Mouse (Mus musculus): ENCODE results near the gene Ntm. TPM values are rescaled to one million over a fixed set of nuclear protein-coding genes. Genes with fewer than 3 reads are reported as not detected.

Gene Ntm
- polyA plus RNA-seq, 1 experiment from 2014 or later, result 39.7 TPM

DNA sequence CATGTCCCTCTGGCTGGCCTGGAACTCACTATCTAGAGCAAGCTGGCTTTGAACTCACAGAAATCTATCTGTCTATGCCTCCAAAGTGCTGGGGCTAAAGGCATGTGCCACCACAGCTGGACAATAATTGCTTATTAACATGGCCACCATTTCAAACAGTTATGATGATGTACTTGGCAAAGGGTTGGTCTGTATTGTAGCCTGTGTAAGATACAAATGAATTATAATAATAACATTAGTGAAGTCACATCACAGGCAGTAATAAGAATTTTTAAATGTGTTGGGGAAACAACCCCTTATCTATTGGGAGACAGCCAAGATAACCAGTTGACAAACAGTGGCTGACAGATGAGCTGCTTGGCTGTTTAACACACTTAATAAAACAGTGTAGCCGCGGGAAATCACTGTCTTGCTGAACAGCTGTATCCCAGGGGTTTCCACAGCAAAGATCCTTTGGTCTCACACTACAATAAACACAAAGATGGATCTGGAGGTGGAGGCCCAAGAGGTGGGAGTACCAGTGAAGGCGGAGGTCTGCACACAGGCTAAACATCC lies 302.8 kb downstream of the Ntm start:
- Histone ChIP-seq H3K4me2 (no peak overlapping the region), H3K27me3 (ENCODE audit: control insufficient read depth, insufficient read depth, low read length) (no peaks in the 10 kb centered on the region), H3K4me3 (ENCODE audit: low read depth, low read length) (no peak overlapping the region), H3K9me3 (replicated peaks; ENCODE audit: control insufficient read depth, low read length) (no peaks in the 10 kb centered on the region), H3K4me1 (ENCODE audit: control insufficient read depth, insufficient read depth, low read length) (no peaks in the 10 kb centered on the region; the same call in 1 of the 2 replicates), H3K27ac (ENCODE audit: low read depth, low read length) (no peak overlapping the region), H3K36me3 (ENCODE audit: control insufficient read depth, insufficient read depth, low read length) (no peaks in the 10 kb centered on the region), H3K9ac (ENCODE audit: low read depth, low read length) (no peak overlapping the region)
- no peak for ATAC-seq (replicated peaks; ENCODE audit: insufficient number of reproducible peaks, low FRiP score, low TSS enrichment)
- 49% methylated on average over 3 of the region's 3 CpGs for WGBS (ENCODE audit: insufficient replicate concordance)

DNA sequence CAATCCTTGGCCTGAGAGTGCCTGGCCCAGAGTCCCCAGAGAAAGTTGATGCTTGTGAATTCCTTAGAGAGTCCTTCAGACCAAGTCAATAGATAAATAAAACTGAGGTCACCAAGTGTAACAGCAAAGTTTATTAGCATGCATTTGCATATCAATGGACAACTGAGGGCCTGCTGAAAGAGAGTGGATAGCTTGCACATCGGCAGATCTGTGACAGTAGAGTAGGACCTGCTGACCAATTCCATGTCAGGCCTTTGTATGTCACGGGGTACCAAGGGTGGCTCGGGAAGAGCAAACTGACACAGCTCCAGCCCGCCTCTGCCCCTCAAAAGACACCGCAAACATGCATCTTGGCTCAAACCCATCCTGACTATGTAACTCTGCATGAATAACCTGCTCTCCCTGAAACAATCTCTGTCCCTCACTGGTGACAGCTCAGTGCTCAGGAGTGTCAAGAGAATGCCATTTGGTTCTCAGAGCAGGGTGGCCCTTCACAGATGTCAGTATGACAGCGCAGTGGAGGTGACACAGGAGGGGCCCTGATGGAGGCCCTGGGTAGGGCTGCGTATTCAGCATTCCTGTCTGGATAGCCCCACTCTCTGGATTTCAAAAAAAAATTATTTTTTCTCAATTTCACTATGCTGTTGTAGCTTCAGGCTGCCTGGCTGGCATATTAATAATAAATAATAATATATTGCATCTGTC lies 305.0 kb downstream of the Ntm start:
- no peak overlapping the region for H3K4me3 ChIP-seq (ENCODE audit: low read depth, low read length)
- WGBS (ENCODE audit: insufficient replicate concordance), result 59% methylated on average over 7 of the region's 7 CpGs
- no peaks in the 10 kb centered on the region; the same call in 1 of the 2 replicates for H3K4me1 ChIP-seq (ENCODE audit: control insufficient read depth, insufficient read depth, low read length)
- H3K4me2 ChIP-seq, result no peak overlapping the region
- H3K36me3 ChIP-seq (ENCODE audit: control insufficient read depth, insufficient read depth, low read length), result no peaks in the 10 kb centered on the region
- H3K27ac ChIP-seq (ENCODE audit: low read depth, low read length), result no peak overlapping the region
- no peak for ATAC-seq (replicated peaks; ENCODE audit: insufficient number of reproducible peaks, low FRiP score, low TSS enrichment)
- no peak overlapping the region for H3K9ac ChIP-seq (ENCODE audit: low read depth, low read length)
- H3K9me3 ChIP-seq (replicated peaks; ENCODE audit: control insufficient read depth, low read length), result no peaks in the 10 kb centered on the region
- no peaks in the 10 kb centered on the region for H3K27me3 ChIP-seq (ENCODE audit: control insufficient read depth, insufficient read depth, low read length)

DNA sequence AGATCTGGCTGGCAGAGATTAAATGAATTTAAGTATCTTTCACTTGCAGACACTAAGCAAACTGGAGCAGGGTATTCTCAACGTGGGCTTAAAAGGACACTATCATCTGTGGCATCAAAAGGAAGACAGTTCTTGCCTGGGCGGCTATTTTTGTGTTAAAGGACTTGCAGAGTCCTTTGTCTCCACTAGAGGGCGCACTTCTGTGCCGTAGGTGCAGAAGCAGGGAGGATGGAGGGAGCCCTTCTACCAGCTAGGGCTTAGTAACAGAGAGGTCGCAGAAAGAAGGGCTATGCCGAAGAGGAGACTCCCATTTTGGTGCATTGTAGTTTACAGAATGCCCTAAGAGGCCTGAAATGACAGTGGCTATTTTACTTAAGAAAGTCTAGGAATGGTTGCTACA lies 308.1 kb downstream of the Ntm start:
- Histone ChIP-seq H3K27ac (ENCODE audit: low read depth, low read length) (no peak overlapping the region), H3K4me3 (ENCODE audit: low read depth, low read length) (no peak overlapping the region), H3K9ac (ENCODE audit: low read depth, low read length) (no peak overlapping the region), H3K27me3 (ENCODE audit: control insufficient read depth, insufficient read depth, low read length) (no peaks in the 10 kb centered on the region), H3K4me2 (no peak overlapping the region), H3K36me3 (ENCODE audit: control insufficient read depth, insufficient read depth, low read length) (no peaks in the 10 kb centered on the region), H3K9me3 (replicated peaks; ENCODE audit: control insufficient read depth, low read length) (no peaks in the 10 kb centered on the region), H3K4me1 (ENCODE audit: control insufficient read depth, insufficient read depth, low read length) (no peaks in the 10 kb centered on the region; the same call in 1 of the 2 replicates)
- 14% methylated on average over 6 of the region's 6 CpGs for WGBS (ENCODE audit: insufficient replicate concordance)
- ATAC-seq (replicated peaks; ENCODE audit: insufficient number of reproducible peaks, low FRiP score, low TSS enrichment), result no peak

DNA sequence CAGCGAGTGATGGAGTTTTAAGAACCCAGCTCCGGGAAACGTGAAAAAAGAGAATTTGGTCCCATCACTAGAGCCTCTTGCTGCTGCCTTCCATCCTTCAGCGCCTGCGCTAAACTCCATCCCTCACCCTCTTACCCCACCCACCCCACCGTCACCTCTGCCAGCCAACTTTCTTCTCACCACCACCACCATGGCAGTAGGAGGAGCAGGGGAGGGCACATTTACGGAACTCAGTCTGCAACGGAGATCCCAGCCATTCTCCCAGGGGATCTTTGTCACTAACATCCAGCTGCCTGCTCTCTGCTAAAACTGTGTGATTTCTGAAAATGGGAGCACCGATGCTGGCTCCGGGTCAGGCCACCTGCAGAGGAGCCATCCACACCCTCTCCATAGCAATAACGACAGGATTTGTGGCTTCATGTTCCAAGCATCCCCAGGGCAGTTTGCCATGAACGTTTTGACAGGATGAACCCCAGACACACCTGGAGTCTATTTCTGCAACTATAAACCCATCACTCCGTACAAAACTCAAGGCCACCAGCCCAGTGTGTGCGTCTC lies 309.2 kb downstream of the Ntm start:
- ATAC-seq (replicated peaks; ENCODE audit: insufficient number of reproducible peaks, low FRiP score, low TSS enrichment), result no peak
- no peak overlapping the region for H3K9ac ChIP-seq (ENCODE audit: low read depth, low read length)

DNA sequence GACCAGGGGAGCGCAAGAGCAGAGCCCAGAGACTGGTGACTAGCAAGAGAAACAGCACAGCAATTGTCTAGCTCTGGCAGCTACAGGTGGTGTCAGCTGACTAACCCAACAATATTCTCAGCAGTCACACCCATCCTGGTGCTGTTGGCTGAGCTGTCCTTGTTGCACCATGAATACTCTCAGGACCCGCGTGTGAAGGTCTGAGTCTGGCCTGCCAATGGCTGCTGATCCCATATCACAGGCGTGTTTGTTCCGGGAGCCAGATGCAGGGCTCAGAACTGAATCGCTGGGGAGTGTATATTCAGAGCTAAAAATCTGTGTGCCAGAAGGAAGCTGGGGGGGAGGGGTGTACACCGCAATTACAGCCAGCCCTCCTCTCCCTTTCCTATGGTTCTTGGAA lies 310.1 kb downstream of the Ntm start:
- Histone ChIP-seq H3K4me1 (ENCODE audit: control insufficient read depth, insufficient read depth, low read length) (no peaks in the 10 kb centered on the region; the same call in 1 of the 2 replicates), H3K9me3 (replicated peaks; ENCODE audit: control insufficient read depth, low read length) (no peaks in the 10 kb centered on the region), H3K4me2 (no peak overlapping the region), H3K36me3 (ENCODE audit: control insufficient read depth, insufficient read depth, low read length) (no peaks in the 10 kb centered on the region), H3K27me3 (ENCODE audit: control insufficient read depth, insufficient read depth, low read length) (no peaks in the 10 kb centered on the region), H3K4me3 (ENCODE audit: low read depth, low read length) (no peak overlapping the region), H3K27ac (ENCODE audit: low read depth, low read length) (no peak overlapping the region), H3K9ac (ENCODE audit: low read depth, low read length) (no peak overlapping the region)
- 70% methylated on average over 7 of the region's 7 CpGs for WGBS (ENCODE audit: insufficient replicate concordance)
- ATAC-seq (replicated peaks; ENCODE audit: insufficient number of reproducible peaks, low FRiP score, low TSS enrichment), result no peak

More for the DNA sequence above, 309.2 kb downstream of the Ntm start:
- Histone ChIP-seq H3K4me2 (no peak overlapping the region), H3K27ac (ENCODE audit: low read depth, low read length) (no peak overlapping the region), H3K4me3 (ENCODE audit: low read depth, low read length) (no peak overlapping the region), H3K27me3 (ENCODE audit: control insufficient read depth, insufficient read depth, low read length) (no peaks in the 10 kb centered on the region), H3K36me3 (ENCODE audit: control insufficient read depth, insufficient read depth, low read length) (no peaks in the 10 kb centered on the region), H3K9me3 (replicated peaks; ENCODE audit: control insufficient read depth, low read length) (no peaks in the 10 kb centered on the region), H3K4me1 (ENCODE audit: control insufficient read depth, insufficient read depth, low read length) (no peaks in the 10 kb centered on the region; the same call in 1 of the 2 replicates)
- 64% methylated on average over 14 of the region's 14 CpGs for WGBS (ENCODE audit: insufficient replicate concordance)

DNA sequence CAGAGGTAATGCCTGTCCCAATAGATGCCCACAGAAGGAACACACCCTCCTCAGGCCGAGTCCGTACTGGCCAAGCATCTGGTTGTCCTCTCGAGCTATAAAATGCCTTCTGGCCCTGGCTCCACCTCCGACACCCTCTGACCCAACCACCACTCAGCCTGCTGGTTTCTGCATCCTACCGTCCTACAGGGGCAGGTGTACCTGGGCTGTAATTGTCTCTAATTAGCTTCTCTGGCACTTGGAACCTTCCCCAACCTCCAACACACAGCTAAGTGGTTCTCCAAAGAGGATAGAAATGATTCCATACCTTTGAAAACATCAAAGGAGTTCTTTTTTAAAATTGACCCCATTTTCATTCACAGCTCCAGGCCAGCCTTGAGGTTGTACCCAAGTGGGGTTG lies 311.1 kb downstream of the Ntm start:
- H3K4me1 ChIP-seq (ENCODE audit: control insufficient read depth, insufficient read depth, low read length), result no peaks in the 10 kb centered on the region; the same call in 1 of the 2 replicates
- 66% methylated on average over 5 of the region's 5 CpGs for WGBS (ENCODE audit: insufficient replicate concordance)
- H3K4me3 ChIP-seq (ENCODE audit: low read depth, low read length), result no peak overlapping the region
- no peaks in the 10 kb centered on the region for H3K27me3 ChIP-seq (ENCODE audit: control insufficient read depth, insufficient read depth, low read length)
- H3K27ac ChIP-seq (ENCODE audit: low read depth, low read length), result no peak overlapping the region
- no peak for ATAC-seq (replicated peaks; ENCODE audit: insufficient number of reproducible peaks, low FRiP score, low TSS enrichment)
- no peak overlapping the region for H3K4me2 ChIP-seq
- H3K9me3 ChIP-seq (replicated peaks; ENCODE audit: control insufficient read depth, low read length), result no peaks in the 10 kb centered on the region
- no peaks in the 10 kb centered on the region for H3K36me3 ChIP-seq (ENCODE audit: control insufficient read depth, insufficient read depth, low read length)
- H3K9ac ChIP-seq (ENCODE audit: low read depth, low read length), result no peak overlapping the region

DNA sequence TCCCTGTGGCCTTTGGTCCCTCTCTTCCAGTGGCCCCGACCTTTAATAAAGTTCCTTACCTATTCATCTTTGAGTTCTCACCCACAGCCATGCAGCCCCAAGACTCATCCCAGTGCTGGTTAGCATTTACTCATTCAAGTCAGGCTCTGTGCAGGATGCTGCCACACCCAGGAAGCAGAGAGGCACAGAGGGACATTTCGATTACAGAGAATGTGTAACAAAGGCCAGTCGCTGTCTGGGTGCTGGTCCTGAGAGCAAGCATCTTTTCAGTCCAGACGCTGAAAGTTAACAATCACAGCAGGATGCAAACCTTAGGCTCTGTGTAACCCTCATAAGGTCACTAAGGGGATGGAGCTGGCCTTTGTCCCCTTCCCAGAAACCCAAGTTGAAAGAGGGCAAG lies 311.7 kb downstream of the Ntm start:
- Histone ChIP-seq H3K9ac (ENCODE audit: low read depth, low read length) (no peak overlapping the region), H3K36me3 (ENCODE audit: control insufficient read depth, insufficient read depth, low read length) (no peaks in the 10 kb centered on the region), H3K27me3 (ENCODE audit: control insufficient read depth, insufficient read depth, low read length) (no peaks in the 10 kb centered on the region), H3K4me3 (ENCODE audit: low read depth, low read length) (no peak overlapping the region), H3K9me3 (replicated peaks; ENCODE audit: control insufficient read depth, low read length) (no peaks in the 10 kb centered on the region), H3K4me2 (no peak overlapping the region), H3K27ac (ENCODE audit: low read depth, low read length) (no peak overlapping the region), H3K4me1 (ENCODE audit: control insufficient read depth, insufficient read depth, low read length) (no peaks in the 10 kb centered on the region; the same call in 1 of the 2 replicates)
- no peak for ATAC-seq (replicated peaks; ENCODE audit: insufficient number of reproducible peaks, low FRiP score, low TSS enrichment)
- WGBS (ENCODE audit: insufficient replicate concordance), result 58% methylated on average over 4 of the region's 4 CpGs

DNA sequence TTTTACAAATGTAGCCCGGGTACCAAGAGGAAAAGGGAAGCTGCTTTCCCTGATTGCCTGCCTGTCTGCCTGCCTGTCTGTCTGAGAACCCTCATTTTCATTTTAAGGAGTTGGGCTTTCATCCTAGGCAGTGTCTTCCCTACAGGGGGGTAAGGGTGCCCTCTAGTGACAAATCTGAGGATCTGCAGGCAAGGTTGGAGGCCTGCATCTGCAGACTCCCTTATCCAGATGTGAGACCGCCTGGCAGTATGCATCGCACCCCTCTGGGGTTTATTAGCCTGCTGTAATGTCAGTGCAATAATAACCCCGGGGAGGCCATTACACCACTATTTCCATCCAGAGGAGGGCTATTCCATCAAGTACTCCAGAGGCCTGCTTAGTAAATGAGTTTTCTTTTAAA lies 312.3 kb downstream of the Ntm start:
- no peak for ATAC-seq (replicated peaks; ENCODE audit: insufficient number of reproducible peaks, low FRiP score, low TSS enrichment)
- no peaks in the 10 kb centered on the region for H3K36me3 ChIP-seq (ENCODE audit: control insufficient read depth, insufficient read depth, low read length)
- no peak overlapping the region for H3K4me2 ChIP-seq
- WGBS (ENCODE audit: insufficient replicate concordance), result 32% methylated on average over 4 of the region's 4 CpGs
- H3K4me3 ChIP-seq (ENCODE audit: low read depth, low read length), result no peak overlapping the region
- H3K27ac ChIP-seq (ENCODE audit: low read depth, low read length), result no peak overlapping the region
- no peaks in the 10 kb centered on the region for H3K27me3 ChIP-seq (ENCODE audit: control insufficient read depth, insufficient read depth, low read length)
- H3K4me1 ChIP-seq (ENCODE audit: control insufficient read depth, insufficient read depth, low read length), result peaks cover 3% of the 10 kb centered on the region; the same call in 1 of the 2 replicates
- no peak overlapping the region for H3K9ac ChIP-seq (ENCODE audit: low read depth, low read length)
- no peaks in the 10 kb centered on the region for H3K9me3 ChIP-seq (replicated peaks; ENCODE audit: control insufficient read depth, low read length)
